Mouse (Mus musculus) myocyte (in vitro differentiated cells): ENCODE data around the gene Bysl.

Experiments used
- E2F4 ChIP-seq: IDR thresholded peaks from one replicate; pipeline ENCODE4 v1.6.1; 2011; ENCODE audit warnings: mild to moderate bottlenecking, control low read depth, moderate library complexity; ENCODE audit not compliant: insufficient read depth
- MYOG ChIP-seq, 3 experiments: IDR thresholded peaks; one replicate each; pipeline ENCODE4 v1.6.1; 2011; ENCODE audit warnings: control low read depth in 2 of 3, low read depth in 2 of 3, mild to moderate bottlenecking in 2 of 3; ENCODE audit not compliant: insufficient read length in 2 of 3, control insufficient read depth in 1 of 3, insufficient read depth in 1 of 3
- POLR2A ChIP-seq: IDR thresholded peaks from one replicate; pipeline ENCODE4 v1.6.1; 2011; ENCODE audit warnings: low read depth, mild to moderate bottlenecking, control low read depth, moderate library complexity; ENCODE audit not compliant: insufficient read length
- POLR2AphosphoS2 ChIP-seq: IDR thresholded peaks from one replicate; pipeline ENCODE4 v1.6.1; 2011; ENCODE audit warnings: low read depth, control low read depth; ENCODE audit not compliant: insufficient read length
- REST ChIP-seq: IDR thresholded peaks from one replicate; pipeline ENCODE4 v1.6.1; 2011; ENCODE audit warnings: mild to moderate bottlenecking, control low read depth, moderate library complexity; ENCODE audit not compliant: insufficient read depth, insufficient read length
- USF1 ChIP-seq: IDR thresholded peaks from one replicate; pipeline ENCODE4 v1.6.1; 2011; ENCODE audit warnings: low read depth, mild to moderate bottlenecking, control low read depth, moderate library complexity

- no peak for TF ChIP-seq REST
- TF ChIP-seq POLR2A, result no peak
- no peak for TF ChIP-seq USF1
- no peak for TF ChIP-seq MYOG (IDR thresholded peaks at IDR 0.05; ENCODE audit: control insufficient read depth in 1 of 3, insufficient read depth in 1 of 3, insufficient read length in 2 of 3, low read depth in 2 of 3)
- TF ChIP-seq POLR2AphosphoS2, result no peak
- no peak for TF ChIP-seq E2F4
Measured at GRCm38 (mm10) chr17:47622912-47623554, 11.7 kb upstream of the Bysl start.
